ENCODE assay signal across 9 mouse cellular contexts in genomic region chr17:27141971-27142450, GRCm38 (mm10). TPM values are rescaled to one million over a fixed set of nuclear protein-coding genes. Genes with fewer than 3 reads are reported as not detected.
DNase-seq lines count a peak whose midpoint lies in the region; ATAC-seq and TF ChIP-seq lines count a peak whose summit lies in the region.
"Had no signal": no experiment of that assay in that cellular context is flagged by ENCODE, and none has a peak within 500 bp of the region (broad histone marks: within the 10 kb centered on the region; RNA-seq: fewer than 3 reads in every experiment).

No protein-coding gene starts in this region.

- no peak for TF ChIP-seq POLR2A in CH12.LX (IDR thresholded peaks at IDR 0.05; ENCODE audit: low read depth, low read length)

- POLR2A ChIA-PET in Patski (lab: Charles Lee): interaction anchor here (1.0 kb wide), 1 partner anchor 12 kb away, joined by 4 read pairs; no protein-coding TSS in a partner anchor

- no peak overlapping the region for H3K27ac ChIP-seq in CH12.LX (ENCODE audit: insufficient read depth, low read depth)
- no peak overlapping the region for H3K27ac ChIP-seq in heart, embryonic 11.5 days (ENCODE audit: low read depth, low read length)
- no peak overlapping the region for H3K27ac ChIP-seq in midbrain, embryonic 14.5 days (replicated peaks; ENCODE audit: low read depth, low read length)

- H3K79me2 ChIP-seq in CH12.LX (replicated peaks; ENCODE audit: control insufficient read depth, extremely low read depth, insufficient read depth, poor library complexity, severe bottlenecking): no peaks in the 10 kb centered on the region

- DNase-seq in CH12.LX (ENCODE audit: extremely low read depth): no peak
- DNase-seq in Patski (ENCODE audit: low read depth, low spot score): no peak
- peak; percentile 38 to 42 for DNase-seq in kidney, postnatal 36 days
- no peak for DNase-seq in midbrain, embryonic 14.5 days
- no peak for DNase-seq in cerebellum, adult 11 months
- DNase-seq in thymus, postnatal 14 days: no peak

- TF ChIP-seq EP300 in CH12.LX (IDR thresholded peaks at IDR 0.05; ENCODE audit: low read length): no peak

- no peak for TF ChIP-seq CTCF in CH12.LX (conservative IDR thresholded peaks at IDR 0.05 in 1 of 2, IDR thresholded peaks at IDR 0.05 in 1 of 2; ENCODE audit: low read depth in 2 of 2, low read length in 2 of 2)
- TF ChIP-seq CTCF in Patski (IDR thresholded peaks at IDR 0.05): no peak

- no peaks in the 10 kb centered on the region for H3K9me3 ChIP-seq in CH12.LX (replicated peaks; ENCODE audit: low read length)
- no peaks in the 10 kb centered on the region for H3K9me3 ChIP-seq in heart, embryonic 11.5 days (replicated peaks; ENCODE audit: control insufficient read depth, low read length)
- H3K9me3 ChIP-seq in midbrain, embryonic 14.5 days (ENCODE audit: control insufficient read depth, low read length): no peaks in the 10 kb centered on the region
- H3K9me3 ChIP-seq: megakaryocyte, embryonic 14.5 days had no signal

- H3K27me3 ChIP-seq in CH12.LX (replicated peaks) (no peaks in the 10 kb centered on the region), Patski (no peaks in the 10 kb centered on the region)
- 0 out of 2 replicates have a peak, but pooled peaks cover 3% of the 10 kb centered on the region for H3K27me3 ChIP-seq in heart, embryonic 11.5 days (ENCODE audit: control insufficient read depth, insufficient read depth, low read length)
- H3K27me3 ChIP-seq in midbrain, embryonic 14.5 days (ENCODE audit: control insufficient read depth, insufficient read depth, low read length): no peaks in the 10 kb centered on the region

- TF ChIP-seq RAD21 in CH12.LX (IDR thresholded peaks at IDR 0.05; ENCODE audit: low read depth, low read length): no peak

- in situ Hi-C loops in CH12.LX (cut with MboI; ENCODE audit: low pct_ligation_motif_present, low pct_unique_long_range_greater_than_20kb, low sequenced_read_pairs) (no loop called here), Patski (cut with MboI; ENCODE audit: low pct_unique_long_range_greater_than_20kb) (no loop called here)

- no peak overlapping the region for H3K9ac ChIP-seq in CH12.LX (ENCODE audit: insufficient read depth, low read depth)
- no peak overlapping the region for H3K9ac ChIP-seq in heart, embryonic 11.5 days (ENCODE audit: low read depth, low read length)
- no peak overlapping the region for H3K9ac ChIP-seq in midbrain, embryonic 14.5 days (replicated peaks; ENCODE audit: low read length)

- peaks cover 28 to 40% of the 10 kb centered on the region in 2 experiments for H3K36me3 ChIP-seq in CH12.LX (replicated peaks in 1 of 2; ENCODE audit: control insufficient read depth in 1 of 2, insufficient read depth in 1 of 2, low read length in 1 of 2)
- no peaks in the 10 kb centered on the region for H3K36me3 ChIP-seq in heart, embryonic 11.5 days (ENCODE audit: control insufficient read depth, insufficient read depth, low read length)
- no peaks in the 10 kb centered on the region for H3K36me3 ChIP-seq in midbrain, embryonic 14.5 days (ENCODE audit: control insufficient read depth, insufficient read depth, low read length)

- WGBS in heart, embryonic 11.5 days (ENCODE audit: insufficient replicate concordance): 41% methylated on average over 10 of the region's 10 CpGs
- 67% methylated on average over 10 of the region's 10 CpGs for WGBS in midbrain, embryonic 14.5 days

- peaks cover 0 to 5% of the 10 kb centered on the region in 2 experiments; a peak in 2 of 4 replicates for H3K4me1 ChIP-seq in CH12.LX (ENCODE audit: control insufficient read depth in 1 of 2, insufficient read depth in 2 of 2)
- peaks cover 3% of the 10 kb centered on the region; the same call in 1 of the 2 replicates for H3K4me1 ChIP-seq in heart, embryonic 11.5 days (ENCODE audit: control insufficient read depth, insufficient read depth, low read length)
- peaks cover 40% of the 10 kb centered on the region for H3K4me1 ChIP-seq in midbrain, embryonic 14.5 days (ENCODE audit: control insufficient read depth, insufficient read depth, low read length)

- ATAC-seq in Patski: peak; percentile 72
- peak; percentile 59; the same call in 1 of the 2 replicates for ATAC-seq in heart, embryonic 11.5 days (replicated peaks; ENCODE audit: insufficient number of reproducible peaks, low FRiP score, low TSS enrichment)
- ATAC-seq in midbrain, embryonic 14.5 days (ENCODE audit: low FRiP score, low TSS enrichment): no peak

- dilution Hi-C loops in CH12.LX (cut with MboI; ENCODE audit: extremely low pct_ligation_motif_present, extremely low pct_unique_long_range_greater_than_20kb, low sequenced_read_pairs): no loop called here

- H3K4me3 ChIP-seq in CH12.LX (replicated peaks in 1 of 3; ENCODE audit: low read depth in 2 of 3, low read length in 2 of 3, poor library complexity in 1 of 3): no peak overlapping the region
- H3K4me3 ChIP-seq in heart, embryonic 11.5 days (ENCODE audit: low read depth, low read length): no peak overlapping the region
- H3K4me3 ChIP-seq in midbrain, embryonic 14.5 days (replicated peaks; ENCODE audit: low read depth, low read length): no peak overlapping the region
- H3K4me3 ChIP-seq: megakaryocyte, embryonic 14.5 days had no signal

- no peak overlapping the region for H3K4me2 ChIP-seq in CH12.LX (ENCODE audit: insufficient read depth, low read depth, poor library complexity, severe bottlenecking)
- no peak overlapping the region for H3K4me2 ChIP-seq in heart, embryonic 11.5 days
- no peak overlapping the region for H3K4me2 ChIP-seq in midbrain, embryonic 14.5 days (ENCODE audit: low read length)

- CTCF ChIA-PET in Patski (lab: Charles Lee): interaction anchor here (0.9 to 1.4 kb wide), 2 partner anchors 9 to 28 kb away, joined by 4 read pairs; no protein-coding TSS in a partner anchor

TF ChIP-seq in CH12.LX, 34 proteins besides CTCF, POLR2A, EP300 and RAD21:
- no peak for TF ChIP-seq HCFC1 (IDR thresholded peaks at IDR 0.05; ENCODE audit: low read depth, low read length)
- peak; percentile 63; the same call in 1 of the 2 replicates for TF ChIP-seq POLR2AphosphoS2 (IDR thresholded peaks at IDR 0.05; ENCODE audit: low read depth, low read length)

RNA-seq across cellular contexts. Expression of gene Uqcc2, which starts 8.3 kb away (rescaled TPM):
- total RNA-seq in CH12.LX (2012; rRNA removed) (198 and 208 TPM in 2 replicates), CH12.LX (2014; rRNA removed) (240 and 277 TPM in 2 replicates)
- polyA plus RNA-seq in CH12.LX (2012; ENCODE audit: insufficient read length, low read depth) (107 and 126 TPM in 2 replicates), Patski (2021) (318 TPM)
- polyA plus RNA-seq in heart, embryonic 11.5 days (2014; fragmentation: Nextera tagmentation; extraction: Ambion mirVana): 363 and 374 TPM in 2 replicates
- polyA plus RNA-seq in midbrain, embryonic 14.5 days (2014; fragmentation: Nextera tagmentation; extraction: Ambion mirVana): 353 and 471 TPM in 2 replicates

RNA-seq across cellular contexts. Expression of gene Ip6k3, which starts 25.6 kb away (rescaled TPM):
- 43.4 and 65.7 TPM in 2 replicates for total RNA-seq in CH12.LX (2012; rRNA removed)
- total RNA-seq in CH12.LX (2014; rRNA removed): 25.9 and 26.3 TPM in 2 replicates
- polyA plus RNA-seq in CH12.LX (2012; ENCODE audit: insufficient read length, low read depth): 49.6 and 53.9 TPM in 2 replicates
- polyA plus RNA-seq in Patski (2021): 1.0 TPM
- 0.15 and 0.26 TPM in 2 replicates for polyA plus RNA-seq in heart, embryonic 11.5 days (2014; fragmentation: Nextera tagmentation; extraction: Ambion mirVana)
- 0.20 and 0.36 TPM in 2 replicates for polyA plus RNA-seq in midbrain, embryonic 14.5 days (2014; fragmentation: Nextera tagmentation; extraction: Ambion mirVana)
- total RNA-seq: hematopoietic stem cell, adult 5-6 weeks had no signal

Comparison
In these comparisons a context has a peak if more than half of its experiments do, and no peak if none do; other contexts are left out.
1. DNase-seq: peak in kidney, postnatal 36 days (2 of 2); none in CH12.LX (single experiment), Patski (single experiment), midbrain, embryonic 14.5 days (single experiment), cerebellum, adult 11 months (single experiment) and thymus, postnatal 14 days (single experiment).
2. RNA of gene Ip6k3, which starts 25.6 kb away (polyA plus RNA-seq): 49.6 to 53.9 TPM in CH12.LX; 1.0 TPM in Patski (single experiment), 0.15 to 0.26 TPM in heart, embryonic 11.5 days and 0.20 to 0.36 TPM in midbrain, embryonic 14.5 days; every median in the first group is over 10 times any median in the second.